Mouse (Mus musculus): Measurements from ENCODE around the gene Mov10. TPM values are rescaled to one million over a fixed set of nuclear protein-coding genes. Genes with fewer than 3 reads are reported as not detected.

The Mov10 gene
- 30.3 and 45.5 TPM in 2 replicates for polyA plus RNA-seq (2015; fragmentation: Nextera tagmentation; extraction: Ambion mirVana)

GRCm38 (mm10) chr3:104817991-104818748 is at the start of gene Mov10:
Mov10 (minus strand) TSS chr3:104818563.

GRCm38 (mm10) chr3:104863786-104864650 is 45.7 kb upstream of the Mov10 start, which contains the start of the genes St7l and Capza1:
St7l (plus strand) TSS chr3:104864005.
Capza1 (minus strand) TSS chr3:104864505.

GRCm38 (mm10) chr3:104788075-104788474 is 30.3 kb downstream of the Mov10 start, which contains the start of gene Rhoc:
Rhoc (plus strand) TSS chr3:104788375.

GRCm38 (mm10) chr3:104781471-104781903 is 36.9 kb downstream of the Mov10 start, which contains the start of gene Fam19a3:
Fam19a3 (minus strand) TSS chr3:104781840.

GRCm38 (mm10) chr3:104780561-104781420 is 37.6 kb downstream of the Mov10 start, which contains the start of gene Ppm1j:
Ppm1j (plus strand) TSS chr3:104781056.

Other genes with a start within 250 kb of the Mov10 start
- gene Slc16a1, start 179.9 kb downstream of the Mov10 start, polyA plus RNA-seq (2015; fragmentation: Nextera tagmentation; extraction: Ambion mirVana), result 34.8 and 40.0 TPM in 2 replicates
- gene Ppm1j, start 37.5 kb downstream of the Mov10 start, polyA plus RNA-seq (2015; fragmentation: Nextera tagmentation; extraction: Ambion mirVana), result 1.3 and 2.7 TPM in 2 replicates
- gene Fam19a3, start 36.7 kb downstream of the Mov10 start, polyA plus RNA-seq (2015; fragmentation: Nextera tagmentation; extraction: Ambion mirVana), result 0.05 TPM in 1 of 2 replicates, not detected in the other
- gene Rhoc, start 30.2 kb downstream of the Mov10 start, polyA plus RNA-seq (2015; fragmentation: Nextera tagmentation; extraction: Ambion mirVana), result 181 and 196 TPM in 2 replicates
- 26.1 and 34.7 TPM in 2 replicates for gene St7l, start 45.4 kb upstream of the Mov10 start, polyA plus RNA-seq (2015; fragmentation: Nextera tagmentation; extraction: Ambion mirVana)
- gene Capza1, start 45.9 kb upstream of the Mov10 start, polyA plus RNA-seq (2015; fragmentation: Nextera tagmentation; extraction: Ambion mirVana), result 99.2 and 116 TPM in 2 replicates
- 4.5 and 12.5 TPM in 2 replicates for gene Wnt2b, start 143.4 kb upstream of the Mov10 start, polyA plus RNA-seq (2015; fragmentation: Nextera tagmentation; extraction: Ambion mirVana)
- gene Cttnbp2nl, start 234.6 kb upstream of the Mov10 start, polyA plus RNA-seq (2015; fragmentation: Nextera tagmentation; extraction: Ambion mirVana), result 10.9 and 11.5 TPM in 2 replicates
- not detected in 2 replicates for gene 4930564D02Rik, start 248.3 kb upstream of the Mov10 start, polyA plus RNA-seq (2015; fragmentation: Nextera tagmentation; extraction: Ambion mirVana)